Mouse (Mus musculus): Measurements from ENCODE around the gene Agpat4.

- TF ChIP-seq CTCF (IDR thresholded peaks at IDR 0.05) (peak; percentile 55), EP300 (IDR thresholded peaks at IDR 0.05) (no peak)
Measured at GRCm38 (mm10) chr17:12249783-12250504, 131.4 kb downstream of the Agpat4 start.

Data from lung, postnatal 0 days (tissue).